Mouse (Mus musculus): ENCODE measurements at regions not wholly inside any gene's neighbourhood (a gene's known extent, or its start where the extent isn't known, plus 50 kb on each side); places are given as distances from the start of the nearest gene placed in this dataset.

- Histone ChIP-seq H3K4me1 (ENCODE audit: control insufficient read depth in 1 of 2, insufficient read depth in 2 of 2) (peaks cover 3 to 27% of the 10 kb centered on the region in 2 experiments; a peak in 2 of 4 replicates), H3K4me2 (ENCODE audit: insufficient read depth, low read depth, poor library complexity, severe bottlenecking) (no peak overlapping the region), H3K27ac (ENCODE audit: insufficient read depth, low read depth) (no peak overlapping the region), H3K9ac (ENCODE audit: insufficient read depth, low read depth) (no peak overlapping the region), H3K36me3 (replicated peaks in 1 of 2; ENCODE audit: control insufficient read depth in 1 of 2, insufficient read depth in 1 of 2, low read length in 1 of 2) (no peaks in the 10 kb centered on the region), H3K27me3 (replicated peaks) (no peaks in the 10 kb centered on the region), H3K4me3 (replicated peaks in 1 of 3; ENCODE audit: low read depth in 2 of 3, low read length in 2 of 3, poor library complexity in 1 of 3) (no peak overlapping the region), H3K79me2 (replicated peaks; ENCODE audit: control insufficient read depth, extremely low read depth, insufficient read depth, poor library complexity, severe bottlenecking) (0 out of 2 replicates have a peak, but pooled peaks cover 2% of the 10 kb centered on the region), H3K9me3 (replicated peaks; ENCODE audit: low read length) (no peaks in the 10 kb centered on the region)
- dilution Hi-C loops (cut with MboI; ENCODE audit: extremely low pct_ligation_motif_present, extremely low pct_unique_long_range_greater_than_20kb, low sequenced_read_pairs) = no loop called here
- DNase-seq (ENCODE audit: extremely low read depth) = no peak
- TF ChIP-seq POLR2AphosphoS2 (IDR thresholded peaks at IDR 0.05; ENCODE audit: low read depth, low read length) = no peak
- TF ChIP-seq ELF1 (IDR thresholded peaks at IDR 0.05; ENCODE audit: low read depth, low read length) = 0 out of 2 replicates have a peak, but pooled peaks have one; percentile 9
- in situ Hi-C loops (cut with MboI; ENCODE audit: low pct_ligation_motif_present, low pct_unique_long_range_greater_than_20kb, low sequenced_read_pairs) = no loop called here
Observed at GRCm38 (mm10) chr5:148626014-148626413, 73.4 kb upstream of the Ubl3 start.

- Histone ChIP-seq H3K9me3 (replicated peaks; ENCODE audit: low read length) (no peaks in the 10 kb centered on the region), H3K79me2 (replicated peaks; ENCODE audit: control insufficient read depth, extremely low read depth, insufficient read depth, poor library complexity, severe bottlenecking) (0 out of 2 replicates have a peak, but pooled peaks cover 2% of the 10 kb centered on the region), H3K4me2 (ENCODE audit: insufficient read depth, low read depth, poor library complexity, severe bottlenecking) (peak overlapping the region; percentile 66), H3K4me3 (replicated peaks in 1 of 3; ENCODE audit: low read depth in 2 of 3, low read length in 2 of 3, poor library complexity in 1 of 3) (peak overlapping the region; percentile 51 to 62 (median 61)), H3K4me1 (ENCODE audit: control insufficient read depth in 1 of 2, insufficient read depth in 2 of 2) (peaks cover 7 to 34% of the 10 kb centered on the region in 2 experiments; a peak in 2 of 4 replicates), H3K36me3 (replicated peaks in 1 of 2; ENCODE audit: control insufficient read depth in 1 of 2, insufficient read depth in 1 of 2, low read length in 1 of 2) (no peaks in the 10 kb centered on the region), H3K27ac (ENCODE audit: insufficient read depth, low read depth) (0 out of 2 replicates have a peak overlapping the region, but pooled peaks have one; percentile 8), H3K27me3 (replicated peaks) (no peaks in the 10 kb centered on the region), H3K9ac (ENCODE audit: insufficient read depth, low read depth) (peak overlapping the region; percentile 57)
- DNase-seq (ENCODE audit: extremely low read depth) = peak; percentile 73
- in situ Hi-C loops (cut with MboI; ENCODE audit: low pct_ligation_motif_present, low pct_unique_long_range_greater_than_20kb, low sequenced_read_pairs) = no loop called here
- dilution Hi-C loops (cut with MboI; ENCODE audit: extremely low pct_ligation_motif_present, extremely low pct_unique_long_range_greater_than_20kb, low sequenced_read_pairs) = no loop called here
- no peak for TF ChIP-seq ZMIZ1 (IDR thresholded peaks at IDR 0.05; ENCODE audit: low read depth, low read length)
- no peak for TF ChIP-seq MAFK (IDR thresholded peaks at IDR 0.05; ENCODE audit: insufficient replicate concordance, low read length)
- TF ChIP-seq CTCF (conservative IDR thresholded peaks at IDR 0.05 in 1 of 2, IDR thresholded peaks at IDR 0.05 in 1 of 2; ENCODE audit: low read depth in 2 of 2, low read length in 2 of 2) = no peak
- peak; percentile 55 for TF ChIP-seq NELFE (IDR thresholded peaks at IDR 0.05; ENCODE audit: low read depth, low read length)
- TF ChIP-seq CHD2 (IDR thresholded peaks at IDR 0.05; ENCODE audit: low read length) = no peak
- no peak for TF ChIP-seq E2F4 (IDR thresholded peaks at IDR 0.05; ENCODE audit: insufficient replicate concordance, low read depth, low read length)
- TF ChIP-seq KAT2A (IDR thresholded peaks at IDR 0.05; ENCODE audit: insufficient replicate concordance, low read length) = no peak
- TF ChIP-seq IRF4 (IDR thresholded peaks at IDR 0.05; ENCODE audit: low read depth, low read length) = no peak
- no peak for TF ChIP-seq ZKSCAN1 (IDR thresholded peaks at IDR 0.05; ENCODE audit: borderline replicate concordance, low read depth, low read length)
- TF ChIP-seq ZNF384 (IDR thresholded peaks at IDR 0.05; ENCODE audit: low read depth, low read length) = no peak
- TF ChIP-seq JUND (conservative IDR thresholded peaks at IDR 0.05; ENCODE audit: low read depth, low read length) = no peak
- peak; percentile 56; the same call in 1 of the 2 replicates for TF ChIP-seq TCF12 (IDR thresholded peaks at IDR 0.05; ENCODE audit: low read depth, low read length)
- peak; percentile 62; the same call in 1 of the 2 replicates for TF ChIP-seq HCFC1 (IDR thresholded peaks at IDR 0.05; ENCODE audit: low read depth, low read length)
- TF ChIP-seq POLR2A (IDR thresholded peaks at IDR 0.05; ENCODE audit: low read depth, low read length) = peak; percentile 70
- TF ChIP-seq BHLHE40 (IDR thresholded peaks at IDR 0.05; ENCODE audit: low read depth, low read length) = 0 out of 2 replicates have a peak, but pooled peaks have one; percentile 4
- no peak for TF ChIP-seq SMC3 (IDR thresholded peaks at IDR 0.05; ENCODE audit: low read depth, low read length)
- no peak for TF ChIP-seq USF2 (conservative IDR thresholded peaks at IDR 0.05; ENCODE audit: low read depth, low read length)
- TF ChIP-seq ELF1 (IDR thresholded peaks at IDR 0.05; ENCODE audit: low read depth, low read length) = peak; percentile 64; the same call in 1 of the 2 replicates
- 0 out of 2 replicates have a peak, but pooled peaks have one; percentile 39 for TF ChIP-seq POLR2AphosphoS2 (IDR thresholded peaks at IDR 0.05; ENCODE audit: low read depth, low read length)
- TF ChIP-seq MXI1 (IDR thresholded peaks at IDR 0.05; ENCODE audit: low read depth, low read length) = 0 out of 2 replicates have a peak, but pooled peaks have one; percentile 35
- peak; percentile 49; the same call in 1 of the 2 replicates for TF ChIP-seq SIN3A (IDR thresholded peaks at IDR 0.05; ENCODE audit: low read length)
- TF ChIP-seq MAX (IDR thresholded peaks at IDR 0.05; ENCODE audit: low read length) = no peak
- TF ChIP-seq UBTF (IDR thresholded peaks at IDR 0.05; ENCODE audit: low read depth, low read length) = no peak
- TF ChIP-seq TBP (conservative IDR thresholded peaks at IDR 0.05; ENCODE audit: low read depth, low read length) = peak; percentile 66
- TF ChIP-seq PAX5 (IDR thresholded peaks at IDR 0.05; ENCODE audit: low read length) = no peak
- no peak for TF ChIP-seq MAZ (IDR thresholded peaks at IDR 0.05; ENCODE audit: low read depth, low read length)
Observed at GRCm38 (mm10) chr5:148624649-148625405, 72.2 kb upstream of the Ubl3 start.

All from CH12.LX (cell line).